Mouse (Mus musculus) naive thymus-derived CD4-positive, alpha-beta T cell, adult 2 months (primary cell): ENCODE data around the gene Bcam.

Experiments
- DNase-seq: peaks from one replicate; pipeline ENCODE4 v3.0.0-alpha.2; 2011; ENCODE audit warnings: low read depth

Gene Bcam

GRCm38 (mm10) chr7:19785874-19786458 lies 15.2 kb upstream of the Bcam start:
- DNase-seq: no peak

- no peak for DNase-seq
These were observed 14.1 kb upstream of the Bcam start for GRCm38 (mm10) chr7:19784764-19785535.

GRCm38 (mm10) chr7:19783630-19784029 lies 12.8 kb upstream of the Bcam start:
- no peak for DNase-seq

- no peak for DNase-seq
These were observed 11.8 kb upstream of the Bcam start for GRCm38 (mm10) chr7:19782645-19783044.

GRCm38 (mm10) chr7:19781741-19782140 lies 10.9 kb upstream of the Bcam start:
- no peak for DNase-seq

- DNase-seq: no peak
These were observed 9.1 kb upstream of the Bcam start for GRCm38 (mm10) chr7:19779903-19780302.

- DNase-seq: no peak
These were observed 7.8 kb upstream of the Bcam start for GRCm38 (mm10) chr7:19778645-19779044.

- no peak for DNase-seq
These were observed 6.4 kb upstream of the Bcam start for GRCm38 (mm10) chr7:19777049-19777723.

GRCm38 (mm10) chr7:19771682-19772081 lies 866 bp upstream of the Bcam start:
- no peak for DNase-seq

- DNase-seq: peak; percentile 48
These were observed 451 bp downstream of the Bcam start for GRCm38 (mm10) chr7:19770375-19770754.

GRCm38 (mm10) chr7:19769434-19770374 lies 1.1 kb downstream of the Bcam start:
- DNase-seq: peak; percentile 17

GRCm38 (mm10) chr7:19769001-19769400 lies 1.8 kb downstream of the Bcam start:
- DNase-seq: no peak

- no peak for DNase-seq
These were observed 2.6 kb downstream of the Bcam start for GRCm38 (mm10) chr7:19768251-19768650.

- no peak for DNase-seq
These were observed 6.2 kb downstream of the Bcam start for GRCm38 (mm10) chr7:19764581-19764980.

- no peak for DNase-seq
These were observed 6.9 kb downstream of the Bcam start for GRCm38 (mm10) chr7:19763829-19764477.

- DNase-seq: no peak
These were observed 8.5 kb downstream of the Bcam start for GRCm38 (mm10) chr7:19762283-19762682.

- DNase-seq: no peak
These were observed 10.8 kb downstream of the Bcam start for GRCm38 (mm10) chr7:19760021-19760420.

GRCm38 (mm10) chr7:19758623-19759022 lies 12.2 kb downstream of the Bcam start:
- no peak for DNase-seq

GRCm38 (mm10) chr7:19755851-19756786 lies 14.7 kb downstream of the Bcam start:
- no peak for DNase-seq

- DNase-seq: no peak
These were observed 15.8 kb downstream of the Bcam start for GRCm38 (mm10) chr7:19755008-19755407.
